In genomic region chr8:47851824-47852502, GRCm38 (mm10) we compare ENCODE assay signal across 7 mouse cellular contexts. TPM values are rescaled to one million over a fixed set of nuclear protein-coding genes. Genes with fewer than 3 reads are reported as not detected.
DNase-seq lines count a peak whose midpoint lies in the region; ATAC-seq and TF ChIP-seq lines count a peak whose summit lies in the region.

No protein-coding gene starts in this region.

- DNase-seq in neural tube, embryonic 11.5 days (ENCODE audit: low spot score): no peak
- no peak for DNase-seq in neural tube, embryonic 10.5 days (ENCODE audit: extremely low spot score, low spot score)
- peak; percentile 51 for DNase-seq in limb, embryonic 14.5 days (ENCODE audit: low spot score)
- peak; percentile 26 for DNase-seq in naive thymus-derived CD4-positive, alpha-beta T cell, adult 2 months (ENCODE audit: low read depth)
- DNase-seq in c-Kit-positive CD71-positive TER-119-positive erythroid progenitor cells, embryonic 14.5 days (ENCODE audit: low spot score): no peak

- no peaks in the 10 kb centered on the region for H3K4me1 ChIP-seq in neural tube, embryonic 11.5 days (ENCODE audit: control insufficient read depth, insufficient read depth, low read length)
- H3K4me1 ChIP-seq in heart, embryonic 16.5 days (ENCODE audit: control insufficient read depth, insufficient read depth, low read length): peaks cover 5% of the 10 kb centered on the region; the same call in 1 of the 2 replicates
- H3K4me1 ChIP-seq in limb, embryonic 14.5 days (ENCODE audit: control insufficient read depth, insufficient read depth, low read length): peaks cover 22% of the 10 kb centered on the region

- H3K9ac ChIP-seq in neural tube, embryonic 11.5 days (ENCODE audit: low read length): no peak overlapping the region
- H3K9ac ChIP-seq in heart, embryonic 16.5 days (ENCODE audit: low read length): peak overlapping the region; percentile 15; the same call in 1 of the 2 replicates
- peak overlapping the region; percentile 35 for H3K9ac ChIP-seq in limb, embryonic 14.5 days (ENCODE audit: low read depth, low read length, severe bottlenecking)

- 0 out of 2 replicates have a peak overlapping the region, but pooled peaks have one; percentile 8 for H3K4me2 ChIP-seq in neural tube, embryonic 11.5 days (ENCODE audit: low read depth)
- H3K4me2 ChIP-seq in heart, embryonic 16.5 days (ENCODE audit: low read depth, low read length): peak overlapping the region; percentile 42
- peak overlapping the region; percentile 42 for H3K4me2 ChIP-seq in limb, embryonic 14.5 days (replicated peaks; ENCODE audit: low read depth, low read length, severe bottlenecking)

- no peak overlapping the region for H3K4me3 ChIP-seq in neural tube, embryonic 11.5 days (ENCODE audit: low read depth, low read length)
- peak overlapping the region; percentile 26 for H3K4me3 ChIP-seq in heart, embryonic 16.5 days (ENCODE audit: low read length)
- peak overlapping the region; percentile 6 for H3K4me3 ChIP-seq in limb, embryonic 14.5 days (replicated peaks; ENCODE audit: low read length)

- no peaks in the 10 kb centered on the region for H3K9me3 ChIP-seq in neural tube, embryonic 11.5 days (ENCODE audit: control insufficient read depth, low read length)
- no peaks in the 10 kb centered on the region for H3K9me3 ChIP-seq in heart, embryonic 16.5 days (replicated peaks; ENCODE audit: control insufficient read depth, low read length)
- no peaks in the 10 kb centered on the region for H3K9me3 ChIP-seq in limb, embryonic 14.5 days (ENCODE audit: control insufficient read depth, low read length)

- no peaks in the 10 kb centered on the region for H3K27me3 ChIP-seq in neural tube, embryonic 11.5 days (ENCODE audit: control insufficient read depth, insufficient read depth, low read length)
- no peaks in the 10 kb centered on the region for H3K27me3 ChIP-seq in heart, embryonic 16.5 days (ENCODE audit: control insufficient read depth, insufficient read depth, low read length)
- H3K27me3 ChIP-seq in limb, embryonic 14.5 days (ENCODE audit: control insufficient read depth, insufficient read depth, low read length): no peaks in the 10 kb centered on the region

- no peak for ATAC-seq in neural tube, embryonic 11.5 days (ENCODE audit: insufficient read depth, low FRiP score, low TSS enrichment)
- ATAC-seq in erythroid progenitor cell, adult 5-6 weeks (replicated peaks; ENCODE audit: low FRiP score, poor library complexity, severe bottlenecking): peak; percentile 54; the same call in 1 of the 2 replicates
- ATAC-seq in heart, embryonic 16.5 days (replicated peaks; ENCODE audit: extremely low read depth, insufficient read depth, low FRiP score): peak; percentile 56
- peak; percentile 80 for ATAC-seq in limb, embryonic 14.5 days (ENCODE audit: low FRiP score, low read depth)

- peak overlapping the region; percentile 29; the same call in 1 of the 2 replicates for H3K27ac ChIP-seq in neural tube, embryonic 11.5 days (ENCODE audit: low read depth, low read length)
- H3K27ac ChIP-seq in heart, embryonic 16.5 days (ENCODE audit: low read length): peak overlapping the region; percentile 64
- H3K27ac ChIP-seq in limb, embryonic 14.5 days (replicated peaks; ENCODE audit: low read depth, low read length): peak overlapping the region; percentile 83

- WGBS in neural tube, embryonic 11.5 days: 55% methylated on average over 12 of the region's 12 CpGs
- WGBS in heart, embryonic 16.5 days: 36% methylated on average over 12 of the region's 12 CpGs
- WGBS in limb, embryonic 14.5 days: 19% methylated on average over 12 of the region's 12 CpGs

- no peak for TF ChIP-seq POLR2A in limb, embryonic 14.5 days (IDR thresholded peaks at IDR 0.05; ENCODE audit: borderline replicate concordance, extremely low read depth, insufficient read depth, insufficient read length)

- 0 out of 2 replicates have a peak, but pooled peaks cover 2% of the 10 kb centered on the region for H3K36me3 ChIP-seq in neural tube, embryonic 11.5 days (ENCODE audit: control insufficient read depth, insufficient read depth, low read length)
- H3K36me3 ChIP-seq in heart, embryonic 16.5 days (ENCODE audit: control insufficient read depth, insufficient read depth): peaks cover 56% of the 10 kb centered on the region
- H3K36me3 ChIP-seq in limb, embryonic 14.5 days (ENCODE audit: control insufficient read depth, insufficient read depth, low read length): peaks cover 62% of the 10 kb centered on the region

RNA-seq across cellular contexts. Expression of gene Cldn22, which starts 27.7 kb away (rescaled TPM):
- polyA plus RNA-seq in neural tube, embryonic 11.5 days (2014; fragmentation: Nextera tagmentation; extraction: Ambion mirVana): not detected in 2 replicates
- total RNA-seq in erythroid progenitor cell, adult 5-6 weeks (2015; ENCODE audit: low replicate concordance): not detected in 2 replicates
- total RNA-seq in erythroid progenitor cell, adult 5-6 weeks (2017; ENCODE audit: low replicate concordance): not detected in 2 replicates
- not detected in 2 replicates for polyA plus RNA-seq in heart, embryonic 16.5 days (2015; fragmentation: Nextera tagmentation; extraction: Ambion mirVana)
- polyA plus RNA-seq in limb, embryonic 14.5 days (2012; rRNA removed): 0.08 TPM in 1 of 2 replicates, not detected in the other
- not detected in 2 replicates for polyA plus RNA-seq in limb, embryonic 14.5 days (2014; fragmentation: Nextera tagmentation; extraction: Ambion mirVana)

RNA-seq across cellular contexts. Expression of gene Cldn24, which starts 30.0 kb away (rescaled TPM):
- not detected in 2 replicates for polyA plus RNA-seq in neural tube, embryonic 11.5 days (2014; fragmentation: Nextera tagmentation; extraction: Ambion mirVana)
- not detected in 2 replicates for total RNA-seq in erythroid progenitor cell, adult 5-6 weeks (2015; ENCODE audit: low replicate concordance)
- total RNA-seq in erythroid progenitor cell, adult 5-6 weeks (2017; ENCODE audit: low replicate concordance): not detected in 2 replicates
- polyA plus RNA-seq in heart, embryonic 16.5 days (2015; fragmentation: Nextera tagmentation; extraction: Ambion mirVana): not detected in 2 replicates
- not detected in 2 replicates for polyA plus RNA-seq in limb, embryonic 14.5 days (2012; rRNA removed)
- polyA plus RNA-seq in limb, embryonic 14.5 days (2014; fragmentation: Nextera tagmentation; extraction: Ambion mirVana): not detected in 2 replicates

Comparison
In these comparisons a context has a peak if more than half of its experiments do, and no peak if none do; other contexts are left out.
1. DNase-seq: peak in limb, embryonic 14.5 days (single experiment) and naive thymus-derived CD4-positive, alpha-beta T cell, adult 2 months (single experiment); none in neural tube, embryonic 11.5 days (single experiment), neural tube, embryonic 10.5 days (single experiment) and c-Kit-positive CD71-positive TER-119-positive erythroid progenitor cells, embryonic 14.5 days (single experiment).
2. H3K27ac ChIP-seq: peak in every context shown above with its lines; median percentile 83 in limb, embryonic 14.5 days; 64 in heart, embryonic 16.5 days; 29 in neural tube, embryonic 11.5 days.
3. Peak in every context shown above with its lines, with median percentiles within 50 percentile points of each other: H3K4me2 ChIP-seq.